Mouse (Mus musculus): ENCODE measurements around the gene Dpp9. TPM values are rescaled to one million over a fixed set of nuclear protein-coding genes. Genes with fewer than 3 reads are reported as not detected.

Dpp9 gene
- polyA plus RNA-seq, 1 experiment from 2014 or later = 19.6 TPM

- peak overlapping the region; percentile 44; the same call in 1 of the 2 replicates for H3K27ac ChIP-seq
- 79% methylated on average over 10 of the region's 10 CpGs for WGBS (ENCODE audit: insufficient replicate concordance)
- peaks cover 95% of the 10 kb centered on the region for H3K36me3 ChIP-seq
- no peaks in the 10 kb centered on the region for H3K9me3 ChIP-seq (replicated peaks)
- DNase-seq (no peak), ATAC-seq (ENCODE audit: low read depth) (peak; percentile 68)
- H3K9ac ChIP-seq = no peak overlapping the region
- H3K4me3 ChIP-seq (replicated peaks) = no peak overlapping the region
- no peak overlapping the region for H3K4me2 ChIP-seq
- H3K4me1 ChIP-seq (replicated peaks) = peaks cover 24% of the 10 kb centered on the region
- no peaks in the 10 kb centered on the region for H3K27me3 ChIP-seq
These were observed 12.3 kb downstream of the Dpp9 start for GRCm38 (mm10) chr17:56206276-56206884.

- DNase-seq (no peak), ATAC-seq (ENCODE audit: low read depth) (no peak)
- H3K27me3 ChIP-seq = no peaks in the 10 kb centered on the region
- no peak overlapping the region for H3K9ac ChIP-seq
- H3K4me3 ChIP-seq (replicated peaks) = no peak overlapping the region
- no peak overlapping the region for H3K4me2 ChIP-seq
- WGBS (ENCODE audit: insufficient replicate concordance) = 64% methylated on average over 3 of the region's 3 CpGs
- H3K9me3 ChIP-seq (replicated peaks) = no peaks in the 10 kb centered on the region
- H3K36me3 ChIP-seq = peaks cover 84% of the 10 kb centered on the region
- H3K27ac ChIP-seq = no peak overlapping the region
- H3K4me1 ChIP-seq (replicated peaks) = peaks cover 18% of the 10 kb centered on the region
These were observed 15.0 kb downstream of the Dpp9 start for GRCm38 (mm10) chr17:56203729-56204128.

- Histone ChIP-seq H3K27me3 (no peaks in the 10 kb centered on the region), H3K4me2 (no peak overlapping the region), H3K4me3 (replicated peaks) (no peak overlapping the region), H3K4me1 (replicated peaks) (peaks cover 11% of the 10 kb centered on the region), H3K9me3 (replicated peaks) (no peaks in the 10 kb centered on the region), H3K27ac (no peak overlapping the region), H3K9ac (no peak overlapping the region), H3K36me3 (peaks cover 89% of the 10 kb centered on the region)
- no peak for DNase-seq
- no peak for ATAC-seq (ENCODE audit: low read depth)
- 85% methylated on average over 8 of the region's 8 CpGs for WGBS (ENCODE audit: insufficient replicate concordance)
These were observed 16.2 kb downstream of the Dpp9 start for GRCm38 (mm10) chr17:56202476-56202875.

GRCm38 (mm10) chr17:56201642-56202041, 17.1 kb downstream of the Dpp9 start:
- no peak for DNase-seq
- no peak overlapping the region for H3K27ac ChIP-seq
- H3K9me3 ChIP-seq (replicated peaks) = no peaks in the 10 kb centered on the region
- ATAC-seq (ENCODE audit: low read depth) = no peak
- H3K9ac ChIP-seq = no peak overlapping the region
- H3K36me3 ChIP-seq = peaks cover 89% of the 10 kb centered on the region
- H3K27me3 ChIP-seq = no peaks in the 10 kb centered on the region
- H3K4me3 ChIP-seq (replicated peaks) = no peak overlapping the region
- WGBS (ENCODE audit: insufficient replicate concordance) = 58% methylated on average over 3 of the region's 3 CpGs
- H3K4me1 ChIP-seq (replicated peaks) = 0 out of 2 replicates have a peak, but pooled peaks cover 3% of the 10 kb centered on the region
- no peak overlapping the region for H3K4me2 ChIP-seq

GRCm38 (mm10) chr17:56200586-56200985, 18.1 kb downstream of the Dpp9 start:
- peaks cover 89% of the 10 kb centered on the region for H3K36me3 ChIP-seq
- ATAC-seq (ENCODE audit: low read depth) = no peak
- no peak overlapping the region for H3K4me3 ChIP-seq (replicated peaks)
- DNase-seq = no peak
- no peak overlapping the region for H3K27ac ChIP-seq
- H3K4me2 ChIP-seq = no peak overlapping the region
- no peaks in the 10 kb centered on the region for H3K27me3 ChIP-seq
- 77% methylated on average over 9 of the region's 9 CpGs for WGBS (ENCODE audit: insufficient replicate concordance)
- H3K9me3 ChIP-seq (replicated peaks) = no peaks in the 10 kb centered on the region
- 0 out of 2 replicates have a peak, but pooled peaks cover 3% of the 10 kb centered on the region for H3K4me1 ChIP-seq (replicated peaks)
- H3K9ac ChIP-seq = no peak overlapping the region

GRCm38 (mm10) chr17:56196860-56197259, 21.8 kb downstream of the Dpp9 start:
- Histone ChIP-seq H3K36me3 (peaks cover 82% of the 10 kb centered on the region), H3K4me3 (replicated peaks) (no peak overlapping the region)
- ATAC-seq (ENCODE audit: low read depth) = no peak

GRCm38 (mm10) chr17:56194765-56195164, 23.9 kb downstream of the Dpp9 start:
- DNase-seq (no peak), ATAC-seq (ENCODE audit: low read depth) (peak; percentile 39; the same call in 1 of the 2 replicates)
- Histone ChIP-seq H3K4me2 (no peak overlapping the region), H3K4me3 (replicated peaks) (no peak overlapping the region), H3K27me3 (no peaks in the 10 kb centered on the region), H3K9ac (no peak overlapping the region), H3K27ac (no peak overlapping the region), H3K4me1 (replicated peaks) (no peaks in the 10 kb centered on the region), H3K36me3 (peaks cover 87% of the 10 kb centered on the region), H3K9me3 (replicated peaks) (no peaks in the 10 kb centered on the region)
- WGBS (ENCODE audit: insufficient replicate concordance) = 82% methylated on average over 13 of the region's 13 CpGs

More at GRCm38 (mm10) chr17:56196860-56197259, 21.8 kb downstream of the Dpp9 start:
- H3K27ac ChIP-seq = no peak overlapping the region
- H3K9me3 ChIP-seq (replicated peaks) = no peaks in the 10 kb centered on the region
- H3K27me3 ChIP-seq = no peaks in the 10 kb centered on the region
- no peaks in the 10 kb centered on the region for H3K4me1 ChIP-seq (replicated peaks)
- DNase-seq = no peak
- H3K4me2 ChIP-seq = no peak overlapping the region
- WGBS (ENCODE audit: insufficient replicate concordance) = 78% methylated on average over 2 of the region's 2 CpGs
- H3K9ac ChIP-seq = no peak overlapping the region

- Histone ChIP-seq H3K36me3 (peaks cover 88% of the 10 kb centered on the region), H3K4me3 (replicated peaks) (no peak overlapping the region), H3K4me2 (no peak overlapping the region), H3K9me3 (replicated peaks) (no peaks in the 10 kb centered on the region), H3K27ac (no peak overlapping the region), H3K4me1 (replicated peaks) (no peaks in the 10 kb centered on the region), H3K27me3 (no peaks in the 10 kb centered on the region), H3K9ac (no peak overlapping the region)
- DNase-seq (no peak), ATAC-seq (ENCODE audit: low read depth) (no peak)
- 78% methylated on average over 12 of the region's 12 CpGs for WGBS (ENCODE audit: insufficient replicate concordance)
These were observed 24.3 kb downstream of the Dpp9 start for GRCm38 (mm10) chr17:56194357-56194756.

GRCm38 (mm10) chr17:56191266-56191665, 27.4 kb downstream of the Dpp9 start:
- Histone ChIP-seq H3K27me3 (no peaks in the 10 kb centered on the region), H3K9me3 (replicated peaks) (no peaks in the 10 kb centered on the region), H3K4me2 (no peak overlapping the region), H3K4me3 (replicated peaks) (no peak overlapping the region), H3K27ac (no peak overlapping the region), H3K9ac (no peak overlapping the region), H3K4me1 (replicated peaks) (no peaks in the 10 kb centered on the region), H3K36me3 (peaks cover 83% of the 10 kb centered on the region)
- DNase-seq (no peak), ATAC-seq (ENCODE audit: low read depth) (no peak)
- 81% methylated on average over 6 of the region's 6 CpGs for WGBS (ENCODE audit: insufficient replicate concordance)

GRCm38 (mm10) chr17:56185281-56186141, 33.2 kb downstream of the Dpp9 start:
- Histone ChIP-seq H3K36me3 (peaks cover 61% of the 10 kb centered on the region), H3K27ac (peak overlapping the region; percentile 29), H3K4me3 (replicated peaks) (no peak overlapping the region), H3K9me3 (replicated peaks) (no peaks in the 10 kb centered on the region), H3K4me2 (no peak overlapping the region), H3K9ac (no peak overlapping the region), H3K27me3 (no peaks in the 10 kb centered on the region), H3K4me1 (replicated peaks) (peaks cover 37% of the 10 kb centered on the region)
- 63% methylated on average over 11 of the region's 11 CpGs for whole genome bisulfite sequencing (ENCODE audit: insufficient replicate concordance)
- DNase-seq = no peak
- ATAC-seq (ENCODE audit: low read depth) = no peak

- peak within 1 kb of the TSS; percentile 83 for H3K27ac ChIP-seq
- peak within 1 kb of the TSS; percentile 80 for H3K4me2 ChIP-seq
- peaks cover 37% of the 10 kb centered on the region for H3K4me1 ChIP-seq (replicated peaks)
- no peaks in the 10 kb centered on the region for H3K9me3 ChIP-seq (replicated peaks)
- H3K9ac ChIP-seq = peak within 1 kb of the TSS; percentile 90
- DNase-seq (peak; percentile 93), ATAC-seq (ENCODE audit: low read depth) (peak; percentile 88)
- no peaks in the 10 kb centered on the region for H3K27me3 ChIP-seq
- peak within 1 kb of the TSS; percentile 92 for H3K4me3 ChIP-seq (replicated peaks)
- WGBS (ENCODE audit: insufficient replicate concordance) = 0% methylated on average over 47 of the region's 47 CpGs
- H3K36me3 ChIP-seq = peaks cover 61% of the 10 kb centered on the region
These were observed 35.0 kb downstream of the Dpp9 start, which contains the start of gene Mydgf for GRCm38 (mm10) chr17:56183658-56184103. Gene Mydgf (minus strand): TSS chr17:56183920.

All from liver, embryonic 13.5 days (tissue).